Mouse (Mus musculus) urinary bladder, postnatal 10 days (tissue): Measurements from ENCODE around the gene Mgme1.

Source experiments
- DNase-seq: peaks from one replicate; pipeline ENCODE4 v3.0.0; 2022; ENCODE audit warnings: low spot score

Mgme1 gene

DNA sequence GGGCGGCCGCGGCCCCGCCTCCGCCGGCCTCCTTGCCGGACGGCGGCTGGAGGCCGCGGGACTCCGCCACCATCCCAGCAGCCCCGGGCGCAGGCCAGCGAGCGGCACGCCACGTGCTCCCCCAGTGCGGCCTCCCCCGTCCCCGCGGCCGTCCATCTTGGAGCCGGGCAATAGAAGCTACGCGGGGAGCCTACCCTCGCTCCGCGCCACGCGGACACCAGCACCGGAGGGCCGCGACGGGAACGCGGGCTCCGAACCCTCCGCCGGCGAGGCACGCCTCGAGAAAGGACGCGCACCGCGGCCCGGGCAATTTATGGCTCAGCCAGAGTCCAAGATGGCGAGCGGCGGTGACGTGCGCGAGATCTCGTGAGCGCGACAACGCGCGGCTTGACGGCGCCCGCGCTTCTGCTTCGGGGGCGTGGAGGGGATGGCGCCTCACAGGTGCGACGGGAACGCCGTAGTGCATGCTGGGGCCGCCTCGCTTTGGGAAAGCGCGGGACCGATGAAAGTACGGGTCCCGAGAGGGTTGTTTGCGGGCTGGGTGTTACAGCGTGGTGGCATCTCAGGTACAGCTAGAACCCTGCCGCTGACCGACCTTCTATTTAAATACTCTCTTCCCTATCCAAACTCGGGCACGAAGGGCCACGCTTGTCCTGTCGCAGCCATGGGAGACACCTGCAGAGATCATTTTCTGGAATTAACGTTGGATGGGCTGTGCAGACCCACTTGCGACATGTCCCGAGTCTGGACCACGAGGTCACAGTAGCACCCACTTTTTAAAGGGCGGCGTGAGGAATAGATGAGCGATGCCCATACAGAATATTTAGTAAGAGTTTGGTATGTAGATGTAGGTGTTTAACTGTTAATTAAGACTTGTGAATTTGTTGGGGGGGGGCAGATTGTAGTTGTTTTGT lies at the start of gene Mgme1, which contains the start of gene Snx5:
Gene Mgme1 (plus strand): TSS at position 157 of the 914 bp plus-strand sequence.
Gene Snx5 (minus strand): TSS at position 400 of the 914 bp plus-strand sequence.
- peak; percentile 75 for DNase-seq

DNA sequence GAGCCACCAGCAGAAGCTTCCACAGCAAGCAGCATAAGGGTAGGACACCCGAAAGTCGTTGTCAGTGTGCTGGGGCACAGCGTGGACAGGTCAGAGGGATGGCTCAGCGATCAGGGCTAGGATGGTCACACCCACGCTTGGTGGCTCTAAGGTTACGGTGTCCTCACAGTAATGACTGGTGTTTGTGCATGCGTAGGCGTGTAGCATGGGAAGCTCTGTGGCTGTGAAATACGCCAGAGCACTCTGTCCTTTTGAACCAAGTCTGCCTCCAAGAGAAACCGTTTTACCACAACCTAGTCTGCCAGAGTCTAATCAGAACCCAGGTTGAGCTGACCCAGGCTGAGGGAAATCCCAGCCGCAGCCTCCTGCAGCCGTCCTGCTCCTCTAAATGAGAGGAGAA lies 46.1 kb upstream of the Mgme1 start:
- no peak for DNase-seq

DNA sequence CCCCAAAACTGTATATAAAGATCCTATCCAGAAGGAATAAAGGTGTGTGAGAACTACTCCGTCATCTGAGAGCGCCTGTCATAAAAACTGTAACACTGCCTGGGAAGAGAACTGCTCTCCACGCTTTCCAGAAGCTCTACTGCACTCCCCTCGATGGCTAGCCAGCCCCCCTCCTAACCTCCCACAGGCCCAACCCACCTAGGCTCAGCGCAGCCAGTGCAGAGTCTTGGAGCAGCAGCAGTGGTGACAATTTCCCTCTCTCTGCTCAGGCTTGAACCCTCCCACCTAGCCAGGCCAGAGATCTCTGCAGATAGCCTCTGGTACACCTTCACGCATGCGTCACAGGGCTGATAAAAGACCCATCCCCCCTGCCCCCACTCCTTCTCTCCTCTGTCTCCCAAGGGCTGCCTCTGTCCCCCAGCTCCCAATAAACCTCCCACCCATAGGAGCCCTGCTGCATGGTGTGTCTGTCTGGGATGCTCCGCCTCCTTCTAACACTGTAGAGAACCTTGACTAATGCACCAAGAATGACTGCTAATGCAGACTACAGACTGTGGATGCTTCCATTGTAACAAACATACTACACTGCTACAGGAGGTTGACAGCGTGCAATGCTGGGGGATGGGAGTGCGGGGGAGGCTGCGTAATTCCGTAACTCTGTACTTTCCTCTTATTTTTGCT lies 43.4 kb upstream of the Mgme1 start:
- DNase-seq = no peak

DNA sequence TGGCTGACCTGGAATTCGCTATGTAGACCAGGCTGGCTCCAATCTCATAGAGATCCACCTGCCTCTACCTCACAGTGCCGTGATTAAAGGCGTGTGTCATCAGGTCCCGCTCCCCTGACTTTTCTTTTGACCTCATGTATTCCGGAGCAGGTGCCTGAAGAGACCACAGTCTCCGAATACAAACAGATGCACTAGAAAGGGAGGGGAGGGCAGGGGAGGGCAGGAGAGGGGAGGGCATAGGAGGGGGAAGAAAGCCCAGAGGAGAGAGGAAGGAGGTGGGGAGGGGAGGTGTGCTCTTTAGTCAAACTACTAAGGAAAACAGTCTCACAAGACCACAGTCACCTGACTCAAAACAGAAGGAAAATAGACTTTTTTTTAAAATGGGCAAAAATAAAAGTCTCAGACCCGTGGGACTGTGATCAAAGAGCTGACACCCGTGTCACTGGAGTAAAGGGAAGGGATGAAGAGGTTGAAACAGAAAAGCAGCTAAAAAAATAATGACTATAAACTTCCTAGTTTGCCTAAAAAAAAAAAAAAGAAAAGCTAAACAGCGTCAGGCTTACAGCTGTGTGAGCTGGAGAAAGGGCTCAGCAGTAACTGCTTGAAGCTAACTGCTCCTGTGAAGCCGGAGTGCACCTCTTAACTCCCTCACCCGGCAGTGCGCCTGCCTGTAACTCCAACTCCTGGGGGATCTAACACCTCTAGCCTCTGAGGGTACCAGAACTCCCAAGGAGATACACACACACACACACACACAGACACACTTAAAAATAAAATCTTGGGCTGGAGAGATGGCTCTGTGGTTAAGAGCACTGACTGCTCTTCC lies 41.7 kb upstream of the Mgme1 start:
- DNase-seq = no peak

DNA sequence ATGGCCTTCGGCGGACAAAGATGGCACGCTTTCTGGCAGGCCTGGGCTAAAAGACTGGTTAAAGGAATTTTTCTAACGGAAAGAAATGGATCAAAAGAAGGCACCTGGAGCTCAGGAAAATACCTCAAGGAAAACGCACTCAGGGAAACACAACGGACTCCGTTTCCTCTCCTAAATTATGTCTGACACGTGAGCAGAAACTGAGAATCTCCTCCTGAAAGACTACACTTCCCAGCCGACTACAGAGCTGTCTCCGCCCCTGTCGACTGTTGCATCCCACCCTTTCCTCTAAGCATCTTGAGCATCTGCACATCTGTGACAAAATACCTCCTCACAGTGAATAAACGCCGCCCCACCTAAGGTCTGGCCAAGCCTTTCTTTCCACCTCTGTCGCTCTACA lies 40.8 kb upstream of the Mgme1 start:
- no peak for DNase-seq

DNA sequence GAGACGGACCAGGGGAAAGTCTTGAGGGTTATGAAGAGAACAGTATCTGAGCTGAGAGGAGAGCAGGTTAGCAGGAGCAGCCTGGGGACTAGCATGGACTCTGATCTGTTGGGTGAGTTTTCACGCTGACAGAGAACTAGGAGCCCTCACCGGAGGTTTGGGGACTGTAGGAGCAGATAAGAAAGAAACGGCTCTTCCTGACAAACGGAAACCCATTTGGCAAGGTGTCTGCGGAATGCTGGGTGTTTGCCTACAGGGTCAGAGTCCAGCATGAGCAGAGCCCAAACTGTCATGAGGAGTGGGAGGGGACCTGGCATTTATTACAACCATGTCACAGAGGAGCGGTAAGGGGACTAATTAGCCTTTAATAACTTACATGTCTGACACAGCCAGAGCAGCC lies 40.0 kb upstream of the Mgme1 start:
- no peak for DNase-seq

DNA sequence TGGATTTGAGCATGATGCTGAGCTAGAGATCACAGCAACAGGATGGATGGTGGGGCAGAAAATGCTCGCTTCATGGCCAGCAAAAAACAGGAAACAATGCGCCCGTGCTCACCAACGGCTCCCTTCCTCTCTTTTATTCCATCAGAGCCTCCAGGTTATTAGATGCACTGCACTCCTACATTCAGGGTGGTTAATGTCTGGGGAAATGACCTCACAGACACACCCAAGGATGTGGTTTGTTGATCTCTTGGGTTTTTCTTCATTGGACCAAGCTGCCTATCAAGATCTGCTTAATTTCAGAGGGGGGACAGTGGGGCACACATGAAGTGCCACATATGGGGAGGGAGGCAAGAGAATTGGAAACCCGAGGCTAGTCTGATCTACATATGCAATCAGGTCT lies 39.3 kb upstream of the Mgme1 start:
- DNase-seq = no peak

DNA sequence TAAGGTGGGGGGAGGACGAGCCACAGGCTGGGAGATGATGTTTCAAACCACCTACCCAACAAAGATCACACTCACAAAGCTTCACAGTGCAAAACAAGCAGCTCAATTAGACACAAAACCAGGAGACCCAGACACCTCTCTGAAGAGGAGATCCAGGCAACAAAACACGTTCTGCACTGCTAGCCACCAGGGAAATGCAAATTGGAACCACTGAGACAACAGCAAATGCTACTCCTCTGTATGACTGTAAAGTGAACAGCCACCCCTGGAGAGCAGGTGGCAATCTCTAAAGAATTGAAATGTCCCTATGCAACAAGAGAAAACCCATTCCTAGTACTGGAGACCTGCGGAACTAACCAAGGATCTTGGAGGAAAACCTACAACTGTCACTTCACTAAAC lies 36.9 kb upstream of the Mgme1 start:
- DNase-seq = no peak

DNA sequence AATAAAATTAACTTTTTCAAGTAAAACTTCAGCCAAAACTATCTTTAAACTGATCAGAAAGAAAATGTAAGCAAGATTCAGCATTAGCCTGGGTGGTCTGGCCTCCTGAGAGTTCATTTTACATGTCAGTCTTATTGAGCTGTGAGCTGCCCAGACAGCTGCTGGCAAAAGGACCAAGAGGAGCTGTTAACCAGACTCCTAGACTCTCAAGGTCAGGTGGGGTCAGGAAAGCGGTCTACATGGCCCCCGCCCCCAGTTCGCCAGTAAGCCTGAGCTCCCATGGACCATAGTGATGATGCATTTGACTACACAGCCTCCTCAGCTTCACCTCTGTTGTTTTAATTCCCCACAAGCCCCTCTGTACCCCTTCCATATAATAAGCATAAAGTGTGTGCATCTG lies 34.7 kb upstream of the Mgme1 start:
- DNase-seq = no peak

DNA sequence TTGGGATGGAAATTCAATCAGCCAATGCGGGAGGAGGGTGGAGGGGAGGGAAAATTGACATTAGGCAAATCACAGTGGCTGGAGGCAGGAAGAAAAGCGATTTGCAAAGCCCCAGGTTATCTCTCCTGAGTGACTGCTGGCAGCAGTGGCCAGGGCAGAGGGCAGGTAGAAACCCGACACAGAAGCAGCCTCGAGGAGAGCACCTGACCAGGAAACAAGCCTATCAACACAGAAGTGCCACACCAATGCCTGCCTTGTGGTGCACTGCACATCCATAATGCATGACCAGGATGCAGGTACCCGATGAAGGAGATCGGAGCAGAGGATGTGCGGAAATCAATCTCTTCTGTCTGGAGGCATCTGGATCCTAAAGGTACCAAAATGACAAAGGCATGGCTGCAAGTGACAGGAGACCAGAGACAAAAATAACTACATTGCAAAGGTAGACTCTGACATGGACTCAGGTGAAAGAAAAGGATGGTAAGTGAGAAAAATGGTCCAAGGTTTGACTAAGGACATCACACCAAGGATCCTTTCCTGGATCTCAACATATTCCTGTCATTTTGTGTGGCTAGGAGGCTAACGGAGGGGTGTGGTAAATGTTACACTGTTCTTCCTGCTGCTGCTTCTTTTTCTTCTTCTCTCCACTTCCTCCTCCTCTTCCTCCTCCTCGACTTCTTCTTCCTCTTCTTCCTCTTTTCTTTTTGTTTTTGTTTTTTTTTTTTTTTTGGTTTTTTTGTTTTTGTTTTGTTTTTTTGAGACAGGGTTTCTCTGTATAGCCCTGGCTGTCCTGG lies 33.5 kb upstream of the Mgme1 start:
- no peak for DNase-seq

DNA sequence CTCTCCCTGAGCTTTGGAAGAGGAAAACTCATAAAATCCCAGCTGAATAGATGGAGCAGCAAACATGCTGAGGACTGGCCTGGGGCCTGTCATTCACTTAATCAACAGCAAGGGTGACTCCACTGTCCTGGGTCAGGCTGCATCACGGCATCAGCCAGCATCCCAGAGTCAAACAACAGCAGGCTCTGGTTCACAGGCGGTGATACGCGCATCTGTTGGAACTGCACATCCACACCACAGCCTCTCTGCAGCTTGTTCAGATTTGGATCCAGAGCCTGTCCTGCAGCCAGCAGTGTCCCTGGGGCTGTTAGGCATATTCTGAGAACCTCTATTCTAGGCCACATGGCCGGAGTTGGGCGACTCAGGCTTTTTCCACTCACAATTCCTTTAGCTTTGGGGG lies 32.1 kb upstream of the Mgme1 start:
- no peak for DNase-seq

DNA sequence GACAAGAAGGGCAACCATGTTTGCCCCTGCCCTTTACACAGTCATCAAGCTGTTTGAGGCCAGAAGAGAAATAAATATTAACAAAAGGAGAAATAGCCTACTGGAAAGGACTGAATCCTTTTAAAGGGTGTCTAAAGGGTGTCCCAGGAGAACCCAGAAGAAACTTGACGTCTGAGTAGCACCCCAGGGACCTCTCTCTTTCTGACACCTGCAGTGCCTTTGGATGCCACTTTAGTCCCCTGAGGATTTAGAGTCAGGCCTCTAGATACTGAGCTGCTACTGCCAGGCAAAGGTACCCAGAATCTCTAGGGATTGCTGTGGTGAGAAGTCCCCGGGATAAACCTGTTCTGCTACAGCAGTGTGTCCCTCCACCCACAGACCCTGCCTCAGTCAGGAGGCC lies 31.1 kb upstream of the Mgme1 start:
- no peak for DNase-seq

DNA sequence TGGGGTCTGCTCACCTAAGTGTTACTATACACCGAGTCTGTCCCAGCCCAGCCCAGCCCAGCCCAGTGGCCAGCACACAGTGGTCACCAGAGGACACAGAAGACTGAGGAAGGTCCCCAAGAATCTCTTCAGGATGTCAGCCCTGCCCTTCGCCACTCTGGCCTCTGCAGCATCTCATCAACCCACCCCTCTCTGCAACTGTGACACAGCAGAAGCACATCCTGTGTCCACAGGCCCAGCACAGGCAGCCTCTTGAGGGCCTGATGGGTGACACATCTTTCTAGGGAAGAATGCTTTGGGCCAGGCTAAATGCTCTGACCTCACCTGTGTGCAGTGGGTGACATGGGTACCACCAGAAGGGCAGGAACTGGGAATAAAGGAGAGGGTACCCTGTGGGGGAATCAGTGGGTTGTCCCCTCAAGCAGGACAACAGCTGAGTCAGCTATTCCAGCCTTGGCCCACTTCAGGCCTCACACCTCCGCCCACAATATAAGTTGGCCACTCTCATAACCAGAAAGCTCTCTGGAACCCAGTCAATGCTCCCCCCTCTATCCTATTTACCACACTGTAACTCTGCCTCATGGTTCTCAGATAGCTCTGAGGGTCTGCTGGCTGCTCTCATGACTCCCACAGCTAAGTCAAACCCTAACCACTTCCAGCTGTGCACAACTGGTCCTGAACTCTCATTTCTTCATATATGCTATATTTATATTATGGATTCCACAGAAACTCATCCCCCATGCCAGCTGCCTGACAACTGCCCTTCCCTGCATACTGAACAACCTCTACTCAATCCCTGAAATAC lies 30.2 kb upstream of the Mgme1 start:
- DNase-seq = no peak

DNA sequence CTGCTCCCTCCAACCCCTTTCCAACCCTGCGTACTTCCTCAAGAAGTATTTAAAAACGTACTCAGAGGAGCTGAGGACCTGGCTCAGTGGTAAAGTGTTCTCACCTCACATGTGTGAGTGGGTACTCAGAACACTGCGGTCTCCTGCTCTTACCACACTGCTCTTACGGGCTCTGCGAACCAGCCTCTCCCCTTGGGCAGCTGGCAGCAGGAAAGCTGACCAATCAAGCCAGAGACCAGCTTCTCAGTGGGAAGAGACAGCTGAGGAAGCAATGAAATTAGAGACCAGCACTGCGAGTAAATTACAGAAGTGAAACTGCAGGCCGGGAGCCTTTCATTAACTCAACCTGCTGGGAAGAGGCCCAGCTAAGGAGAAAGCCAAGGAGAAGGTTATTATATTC lies 25.0 kb upstream of the Mgme1 start:
- DNase-seq = no peak

DNA sequence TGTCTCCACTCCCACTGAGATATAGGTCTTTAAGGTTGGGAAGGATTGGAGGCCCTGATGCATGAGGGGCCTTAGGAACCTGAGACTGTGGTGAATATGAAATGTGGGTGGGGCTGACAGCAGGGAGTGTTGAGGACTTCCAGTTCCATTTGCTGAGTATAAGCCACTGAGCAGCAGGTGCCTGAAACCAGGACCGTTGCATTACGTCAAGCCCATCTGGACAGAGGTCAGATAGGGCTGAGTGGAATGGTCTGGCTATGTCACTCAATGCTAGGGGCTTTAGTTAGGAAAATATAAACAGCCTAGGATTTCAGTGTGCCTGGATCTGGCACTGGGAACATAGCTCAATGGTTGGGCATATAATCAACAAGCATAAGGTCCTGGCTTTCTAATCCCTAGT lies 24.2 kb upstream of the Mgme1 start:
- no peak for DNase-seq

DNA sequence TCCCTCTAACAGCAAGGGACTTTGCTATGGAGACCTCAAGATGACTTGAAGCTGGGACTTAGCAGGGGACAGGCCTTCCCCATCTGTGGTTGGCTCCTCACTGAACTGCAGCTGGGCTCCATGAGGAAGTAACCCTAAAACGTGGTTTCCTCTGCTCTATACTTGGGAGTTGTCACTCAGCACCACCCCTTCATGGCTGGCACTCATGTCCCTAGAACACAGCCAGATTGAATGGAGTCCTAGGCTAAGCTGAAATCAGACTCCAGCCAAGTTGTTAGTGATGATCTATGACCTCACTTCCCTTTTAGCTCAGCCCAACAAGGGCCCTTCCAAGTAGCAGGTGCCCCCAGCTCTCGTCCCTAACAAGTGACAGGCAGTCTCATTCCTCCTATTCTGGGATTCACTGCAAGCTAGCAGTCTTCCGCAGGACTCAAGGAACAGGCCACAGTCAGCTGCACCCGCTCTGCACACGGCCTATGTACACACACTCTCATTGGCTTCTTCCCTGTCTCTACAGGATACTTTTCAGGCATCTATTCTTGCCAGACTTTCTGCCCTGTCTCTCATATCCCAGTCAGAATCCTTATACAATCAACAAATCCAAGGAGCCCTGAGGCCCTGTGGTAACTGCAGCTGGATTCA lies 23.0 kb upstream of the Mgme1 start:
- no peak for DNase-seq

DNA sequence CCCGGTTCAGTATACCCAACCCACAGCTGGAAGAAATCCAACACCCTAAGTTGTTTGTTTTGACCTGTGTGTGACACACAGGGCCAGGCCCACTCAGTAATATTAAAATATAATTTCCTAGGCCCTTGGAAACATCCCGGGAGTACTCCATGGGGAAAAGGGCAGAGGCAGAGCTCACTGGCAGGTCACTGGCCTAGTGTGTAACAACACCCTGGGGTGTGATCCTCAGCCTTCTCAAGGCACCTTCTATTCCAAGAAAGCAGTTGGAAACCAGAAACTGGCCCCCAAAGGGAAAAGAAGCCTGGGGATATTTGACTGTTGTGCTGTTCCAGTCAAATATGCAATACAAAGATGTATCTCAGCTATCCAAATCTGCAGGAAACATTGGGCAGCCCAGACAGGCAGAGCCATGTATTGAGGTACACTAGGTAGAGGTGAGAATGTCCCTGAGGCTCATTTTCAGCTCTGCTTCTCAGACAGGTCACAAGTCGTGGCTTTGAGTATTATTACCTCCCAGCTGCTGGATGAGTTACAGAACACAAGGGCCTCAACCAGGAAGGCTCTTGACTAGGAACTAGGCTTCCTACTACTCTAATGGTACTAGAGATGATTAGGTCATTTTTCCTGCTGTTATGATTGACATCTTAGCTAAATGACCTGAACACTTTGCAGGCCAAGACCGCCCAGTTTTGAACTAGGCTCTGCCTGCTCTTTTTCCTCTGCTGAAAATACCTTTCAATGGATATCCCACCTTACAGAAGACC lies 21.7 kb upstream of the Mgme1 start:
- DNase-seq = no peak

DNA sequence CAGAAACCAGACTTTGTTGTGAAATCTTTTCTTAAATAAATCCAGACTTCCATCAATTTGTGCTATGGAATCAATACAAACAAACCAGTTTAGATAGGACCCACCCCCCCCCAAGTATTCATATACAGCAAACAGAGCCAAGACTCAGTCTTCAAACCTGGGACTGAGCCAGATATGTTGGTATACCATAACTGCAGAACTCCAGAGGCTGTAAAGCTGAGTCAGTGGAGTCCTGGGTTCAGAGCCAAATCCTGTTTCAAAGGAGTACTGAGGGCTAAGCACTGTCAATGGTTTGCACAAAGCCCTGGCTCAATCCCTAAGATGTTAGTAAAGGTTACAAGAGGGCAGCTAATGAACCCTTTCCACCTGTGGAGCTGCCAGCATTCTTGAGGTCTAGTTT lies 20.4 kb upstream of the Mgme1 start:
- no peak for DNase-seq

DNA sequence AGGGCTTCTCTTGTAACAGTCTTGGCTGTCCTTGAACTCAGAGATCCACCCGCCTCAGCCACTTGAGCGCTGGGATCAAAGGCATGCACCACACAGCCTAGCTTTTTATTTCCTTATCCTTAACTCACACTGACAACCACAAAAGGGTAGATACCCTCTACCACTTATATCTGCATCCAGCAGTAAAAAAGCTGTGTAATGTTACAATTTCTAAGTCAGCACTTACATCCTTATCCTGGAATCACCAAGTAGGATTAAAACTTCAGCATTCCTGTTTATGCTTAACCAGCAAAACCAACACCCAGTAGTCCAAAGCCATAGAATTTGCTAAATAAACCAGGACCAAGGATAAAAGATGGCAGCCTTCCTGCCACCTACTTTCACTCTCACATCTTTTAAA lies 7.6 kb upstream of the Mgme1 start:
- no peak for DNase-seq
